ENCODE assay signal across 19 mouse cellular contexts in the genomic region with DNA sequence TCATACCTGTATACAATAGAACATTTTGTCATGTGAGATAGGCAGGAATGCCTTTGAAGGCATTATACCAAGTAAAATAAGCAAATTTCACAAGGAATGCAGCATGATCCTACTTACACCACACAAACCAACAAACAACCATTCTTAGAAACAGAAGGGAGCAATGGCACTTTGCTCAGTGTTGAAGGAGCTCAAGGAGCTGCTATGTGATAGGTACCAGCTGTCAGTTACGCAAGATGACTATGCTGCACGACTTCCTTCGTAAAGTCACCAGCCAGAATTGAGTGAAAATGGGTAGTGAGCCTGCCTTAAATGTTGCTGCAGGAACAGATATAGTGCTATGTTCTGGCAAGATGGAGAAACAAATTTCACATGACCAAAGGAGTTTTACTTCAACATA.
"Had no signal": no experiment of that assay in that cellular context is flagged by ENCODE, and none has a peak within 500 bp of the region (broad histone marks: within the 10 kb centered on the region; RNA-seq: fewer than 3 reads in every experiment).

No protein-coding gene starts in this region.

- H3K36me3 ChIP-seq: intestine, embryonic 15.5 days; kidney, embryonic 15.5 days; limb, embryonic 12.5 days; limb, embryonic 15.5 days; midbrain, embryonic 10.5 days; stomach, embryonic 15.5 days had no signal

- DNase-seq: kidney, adult 11 months; kidney, adult 8-10 months; kidney, postnatal 10 days; kidney, postnatal 36 days; left cerebral cortex, postnatal 4 days; liver, postnatal 0 days; midbrain, embryonic 14.5 days; right cerebral cortex, postnatal 14 days; right cerebral cortex, postnatal 4 days; thymus, postnatal 25 days had no signal

- H3K9ac ChIP-seq: intestine, embryonic 15.5 days; kidney, embryonic 15.5 days; limb, embryonic 12.5 days; limb, embryonic 15.5 days; liver, embryonic 14.5 days; liver, postnatal 0 days; stomach, embryonic 15.5 days had no signal

- H3K9me3 ChIP-seq: intestine, embryonic 15.5 days; kidney, embryonic 15.5 days; limb, embryonic 12.5 days; limb, embryonic 15.5 days; megakaryocyte, embryonic 14.5 days; midbrain, embryonic 10.5 days; stomach, embryonic 15.5 days had no signal

- H3K27me3 ChIP-seq: intestine, embryonic 15.5 days; kidney, embryonic 15.5 days; limb, embryonic 12.5 days; limb, embryonic 15.5 days; megakaryocyte, embryonic 14.5 days; stomach, embryonic 15.5 days had no signal

- H3K4me1 ChIP-seq: intestine, embryonic 15.5 days; kidney, embryonic 15.5 days; limb, embryonic 12.5 days; limb, embryonic 15.5 days; megakaryocyte, embryonic 14.5 days; midbrain, embryonic 10.5 days; stomach, embryonic 15.5 days had no signal

- ATAC-seq: intestine, embryonic 15.5 days; liver, postnatal 0 days had no signal

- H3K4me2 ChIP-seq: intestine, embryonic 15.5 days; kidney, embryonic 15.5 days; limb, embryonic 12.5 days; limb, embryonic 15.5 days; liver, embryonic 11.5 days; stomach, embryonic 15.5 days had no signal

- H3K27ac ChIP-seq: intestine, embryonic 15.5 days; kidney, embryonic 15.5 days; limb, embryonic 12.5 days; limb, embryonic 15.5 days; liver, embryonic 14.5 days; midbrain, embryonic 10.5 days; stomach, embryonic 15.5 days had no signal

- H3K4me3 ChIP-seq: intestine, embryonic 15.5 days; kidney, embryonic 15.5 days; limb, embryonic 12.5 days; limb, embryonic 15.5 days; megakaryocyte, embryonic 14.5 days; midbrain, embryonic 10.5 days; stomach, embryonic 15.5 days had no signal
